Mouse (Mus musculus) c-Kit-negative CD71-positive TER-119-positive erythroid progenitor cells, embryonic 14.5 days (primary cell): ENCODE measurements around the gene Rasgrf2.

Experiments
- DNase-seq: peaks from one replicate; pipeline ENCODE4 v3.0.0-alpha.2; 2013; ENCODE audit warnings: low read depth, low spot score

Rasgrf2 gene

DNA sequence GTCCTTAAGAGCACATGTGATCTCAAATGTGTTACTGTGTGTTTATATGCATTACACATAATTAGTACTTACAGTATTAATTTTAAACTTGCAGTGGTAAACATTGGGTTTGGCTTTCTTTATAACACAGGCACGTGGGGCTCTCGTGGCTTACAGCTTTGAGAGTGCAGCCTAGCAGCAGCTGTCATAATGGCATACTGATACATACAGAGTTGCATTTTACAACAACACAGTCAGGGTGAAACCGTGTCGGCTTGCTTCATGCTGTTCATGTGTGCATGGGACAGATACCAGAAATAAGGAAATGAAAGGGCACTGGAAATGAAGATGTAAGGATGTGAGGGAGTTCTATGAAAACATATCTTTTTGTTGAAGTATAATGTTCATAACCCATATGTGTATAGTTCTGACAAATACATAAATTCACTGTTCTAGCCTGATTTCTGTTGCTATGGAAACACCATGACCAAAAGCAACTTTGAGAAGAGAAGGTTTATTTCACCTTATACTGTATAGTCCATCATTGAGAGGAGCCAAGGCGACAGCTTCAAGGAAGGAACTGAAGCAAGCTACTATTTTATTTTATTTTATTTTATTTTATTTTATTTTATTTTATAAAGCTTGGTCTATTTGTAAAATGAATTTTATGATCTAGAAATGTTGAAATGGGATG lies 246.6 kb downstream of the Rasgrf2 start:
- no peak for DNase-seq

DNA sequence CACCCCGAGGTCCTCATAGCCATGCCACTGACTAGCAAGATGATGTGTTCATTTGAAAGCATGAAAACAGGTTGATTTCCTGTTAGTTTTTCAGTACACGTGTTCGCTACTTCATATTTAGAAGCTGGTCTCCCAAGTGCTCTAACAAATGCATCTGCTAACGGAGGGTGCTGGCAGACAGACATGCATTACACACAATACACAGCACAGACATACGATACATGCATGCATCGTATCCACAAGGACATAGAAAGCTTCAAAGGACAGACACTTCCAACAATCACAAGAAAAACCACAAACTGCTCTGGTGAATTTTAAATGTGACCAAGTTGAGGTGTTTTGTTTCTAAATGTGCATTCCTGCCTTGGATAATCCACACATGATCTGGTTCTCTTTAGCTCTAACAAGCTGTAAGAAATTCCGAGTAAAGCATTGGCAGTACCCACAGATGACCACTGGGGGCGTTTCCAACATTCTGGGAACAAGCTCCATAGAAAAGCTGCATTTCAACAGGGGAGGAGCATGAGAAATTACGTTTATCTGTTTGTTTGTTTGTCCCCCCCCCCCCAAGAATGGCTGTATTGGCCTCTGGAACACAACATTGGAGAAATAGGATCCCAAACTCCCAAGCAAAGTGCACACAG lies 249.5 kb downstream of the Rasgrf2 start:
- no peak for DNase-seq

DNA sequence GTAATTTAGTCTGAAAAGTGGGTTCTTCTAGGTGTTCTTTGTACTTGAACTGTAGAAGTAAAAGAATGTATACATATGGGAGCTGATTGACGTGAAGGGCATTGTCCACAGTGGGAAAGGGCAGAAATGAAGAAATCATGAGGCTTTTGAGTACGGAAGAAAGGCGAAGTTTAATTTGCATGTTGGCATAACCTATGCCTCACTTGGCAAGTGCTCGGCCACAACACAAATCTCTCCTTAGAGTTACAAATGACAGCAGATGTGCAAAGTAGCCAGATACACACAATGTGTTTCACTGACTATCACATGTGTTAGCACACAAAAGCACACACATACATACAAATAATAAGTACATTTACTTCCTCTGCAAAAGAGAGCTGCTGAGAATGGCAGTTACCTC lies 251.2 kb downstream of the Rasgrf2 start:
- no peak for DNase-seq

DNA sequence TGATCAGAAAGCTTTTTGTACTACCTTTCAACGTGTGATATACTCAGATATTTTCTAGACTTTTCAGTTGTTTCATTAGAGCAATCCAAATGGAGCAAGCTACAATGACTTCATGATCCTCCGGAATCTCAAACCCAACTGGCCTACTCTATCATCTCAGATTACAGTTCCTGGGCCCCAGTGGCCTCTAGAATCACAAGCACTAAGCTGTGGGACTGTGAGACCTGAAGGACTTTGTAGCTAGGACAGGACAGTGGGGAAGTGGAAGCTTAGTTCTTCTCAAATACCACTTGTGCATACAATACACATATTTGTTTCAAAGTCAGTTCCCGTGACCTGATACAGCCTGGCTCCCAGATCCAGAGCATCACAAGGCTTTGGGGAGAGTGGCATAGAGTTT lies 253.5 kb downstream of the Rasgrf2 start:
- no peak for DNase-seq

DNA sequence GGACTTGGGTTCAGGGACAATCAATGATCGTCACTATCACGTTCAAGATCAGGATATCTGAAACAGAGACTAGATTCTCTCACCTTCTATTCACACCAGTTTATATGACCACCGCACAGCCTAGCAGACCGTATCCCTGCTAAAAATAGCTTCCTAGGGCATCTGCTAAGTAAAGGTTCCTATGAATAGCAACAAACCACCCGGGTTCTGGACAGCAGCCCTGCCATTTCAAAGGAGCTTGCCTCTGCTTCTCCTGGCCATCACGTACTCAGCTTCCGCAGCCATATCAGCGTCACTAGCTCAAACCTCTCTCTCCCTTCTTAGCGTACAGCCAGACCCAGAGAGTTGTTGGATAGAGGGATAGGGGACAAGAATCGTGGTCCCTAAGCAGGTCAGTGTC lies 254.1 kb downstream of the Rasgrf2 start:
- no peak for DNase-seq

DNA sequence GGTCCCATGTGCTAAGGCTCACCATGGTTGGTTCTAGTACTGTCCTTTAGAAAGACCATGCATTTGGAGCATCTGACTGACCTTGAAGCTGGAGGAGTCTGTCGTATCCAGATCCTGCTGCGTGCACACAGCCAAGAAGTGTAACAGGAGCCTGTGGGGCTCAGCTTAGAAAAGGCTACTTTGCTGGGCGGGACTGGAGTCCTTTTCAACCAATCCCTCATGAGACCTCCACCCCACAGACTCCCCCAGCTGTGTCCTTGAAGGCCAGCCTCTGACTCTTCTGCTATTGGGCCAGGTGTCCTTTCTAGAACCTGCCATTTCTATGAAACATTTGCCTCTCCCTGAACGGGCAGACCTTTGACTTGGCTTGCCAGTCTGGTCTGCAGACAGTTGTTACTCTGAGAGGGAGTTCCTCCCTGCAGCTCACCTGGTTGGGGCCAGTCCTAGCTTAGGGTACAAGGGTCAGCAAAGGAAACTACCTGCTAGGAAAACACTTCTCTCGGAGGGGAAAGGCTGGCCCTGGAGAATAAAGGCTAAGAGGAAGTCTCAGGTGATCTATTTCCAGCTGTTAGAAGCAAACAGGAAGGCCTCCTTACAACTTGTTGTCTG lies 254.6 kb downstream of the Rasgrf2 start, which contains the start of gene Ckmt2:
Gene Ckmt2, minus strand, starts transcription at position 145 of the 609 bp plus-strand sequence.
- DNase-seq = no peak

DNA sequence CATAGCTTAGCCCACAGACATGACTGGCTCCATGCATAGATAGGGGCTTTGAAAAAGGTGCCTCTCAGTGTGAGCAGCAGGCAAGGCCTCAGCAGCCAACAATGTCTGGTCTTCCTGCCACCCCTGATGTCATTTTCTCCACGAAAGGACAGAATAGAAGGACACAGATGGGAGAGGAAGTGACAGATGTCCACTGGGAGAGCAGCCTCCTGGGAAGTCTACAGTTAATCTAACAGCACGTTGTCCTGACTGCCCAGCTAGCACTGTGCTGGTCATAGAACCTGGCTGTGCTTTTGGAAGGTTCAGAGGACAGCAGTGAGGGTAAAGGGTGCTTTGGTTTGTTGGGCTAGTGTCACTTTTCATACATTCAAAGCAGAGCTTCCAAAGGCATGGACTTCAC lies 255.9 kb downstream of the Rasgrf2 start:
- DNase-seq = no peak

DNA sequence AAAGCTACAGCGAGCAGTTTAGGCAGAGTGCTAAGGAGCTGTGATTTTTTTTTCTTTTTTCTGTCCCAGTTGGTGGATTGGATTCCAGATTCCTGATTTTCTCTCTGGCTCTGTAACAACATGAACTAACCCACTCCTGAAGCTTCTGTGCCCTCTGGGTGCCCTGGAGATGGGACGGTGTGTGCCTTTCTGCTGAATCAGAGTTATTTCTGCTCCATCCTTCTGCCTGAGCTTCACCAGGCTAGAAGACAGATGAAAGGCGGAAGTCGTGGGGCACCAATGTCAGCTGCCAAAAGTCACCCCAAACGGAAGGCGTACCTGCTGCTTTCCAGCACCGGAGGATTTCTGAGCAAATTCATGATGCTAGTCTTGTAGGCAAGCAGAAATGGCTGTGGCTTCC lies 256.9 kb downstream of the Rasgrf2 start:
- DNase-seq = no peak

DNA sequence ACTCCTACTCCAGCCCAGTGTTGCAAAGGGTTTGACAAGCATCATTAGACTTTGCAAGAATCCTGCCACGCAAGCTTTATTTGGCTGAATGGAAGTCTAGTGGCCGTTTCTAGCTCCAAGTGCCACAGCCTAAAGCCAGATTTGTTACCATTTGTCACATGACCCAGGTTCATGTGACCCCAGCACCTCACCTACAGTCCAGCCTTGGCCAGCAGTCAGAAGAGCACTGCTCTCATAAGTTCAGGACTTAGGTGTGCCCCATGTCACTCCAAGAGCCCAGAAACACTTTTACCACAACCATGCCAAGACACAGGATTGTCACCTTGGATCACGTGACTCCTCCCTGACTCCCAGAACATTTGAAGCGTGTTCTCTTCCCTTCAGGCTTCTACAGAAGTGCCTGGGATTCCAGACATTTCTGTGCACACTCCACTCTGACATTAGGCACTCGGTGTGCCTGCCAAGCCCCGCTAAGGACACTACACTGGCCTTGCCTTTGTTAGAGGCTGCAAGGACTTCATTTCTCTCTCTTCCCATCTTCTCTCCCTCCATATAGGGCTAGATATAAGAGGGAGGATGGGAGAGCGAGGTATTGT lies 257.6 kb downstream of the Rasgrf2 start:
- no peak for DNase-seq

DNA sequence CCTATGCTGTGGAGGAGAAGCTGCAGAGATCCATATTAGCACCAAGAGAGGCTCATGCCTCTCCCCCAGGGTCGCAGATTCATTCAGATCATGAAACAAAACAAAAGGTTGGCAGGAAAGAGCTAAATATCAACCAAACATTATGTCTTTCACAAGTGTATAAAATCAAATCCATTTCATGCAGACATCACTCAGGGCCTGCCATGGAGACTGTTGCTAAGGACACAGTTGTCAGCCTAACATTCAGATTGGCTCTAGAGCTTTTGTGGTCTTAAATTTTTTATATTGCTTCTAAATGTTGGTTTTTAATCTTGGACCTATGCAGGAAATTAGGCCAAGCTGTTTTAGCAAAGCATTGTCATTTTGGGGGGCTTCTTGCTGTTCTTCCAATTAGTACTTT lies 262.9 kb downstream of the Rasgrf2 start:
- no peak for DNase-seq

DNA sequence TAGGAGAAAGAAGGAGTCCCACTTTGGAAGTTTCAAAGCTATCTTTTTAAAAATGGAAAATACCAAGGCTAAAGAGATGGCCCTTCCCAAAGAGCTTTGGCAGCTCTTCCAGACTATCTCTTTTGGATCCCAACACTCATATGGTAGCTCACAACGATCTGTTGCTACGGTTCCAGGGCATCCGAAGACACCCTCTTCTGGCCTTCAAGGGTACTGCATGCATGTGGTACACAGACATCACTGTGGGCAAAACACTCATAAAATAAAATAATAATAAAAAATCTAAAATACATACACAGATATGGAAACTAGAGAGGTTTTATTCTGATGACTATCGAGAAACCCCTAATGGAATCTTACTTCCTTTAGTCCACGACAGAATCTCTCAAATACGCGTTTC lies 272.6 kb downstream of the Rasgrf2 start:
- DNase-seq = no peak

DNA sequence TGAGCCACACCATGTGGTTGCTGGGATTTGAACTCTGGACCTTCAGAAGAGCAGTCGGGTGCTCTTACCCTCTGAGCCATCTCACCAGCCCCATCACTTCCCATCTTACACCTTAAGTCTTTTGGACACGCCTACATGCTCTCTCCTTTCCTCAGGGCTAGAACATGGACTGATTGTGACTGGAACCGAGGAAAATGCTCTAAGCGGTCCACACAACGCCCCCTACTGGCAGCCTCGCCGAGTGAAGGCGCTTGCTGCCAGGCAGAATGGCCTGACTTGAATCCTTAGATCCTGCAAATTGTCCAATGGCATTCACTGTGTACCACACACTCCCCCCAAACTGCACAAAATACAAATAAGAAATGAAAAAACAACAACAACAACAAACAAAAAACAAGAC lies 274.0 kb downstream of the Rasgrf2 start:
- no peak for DNase-seq

DNA sequence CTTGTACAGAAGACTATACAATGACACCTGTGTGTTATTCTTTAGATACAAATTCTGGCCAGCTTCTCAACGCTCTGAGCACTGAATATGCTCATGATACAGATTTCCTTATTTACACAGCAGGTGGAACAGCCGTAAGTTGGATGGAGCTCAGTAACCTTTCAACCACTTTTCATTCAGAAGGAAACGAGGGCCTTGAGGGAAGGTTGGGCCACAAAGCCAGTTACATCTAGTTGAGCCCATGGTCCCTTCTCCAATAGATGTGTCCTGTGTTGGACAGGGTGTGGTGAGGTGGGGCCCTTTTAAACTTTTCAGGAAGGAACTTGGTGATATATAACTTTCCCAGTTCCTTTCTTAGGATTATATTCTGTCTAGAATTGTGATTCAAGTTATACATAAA lies 277.0 kb downstream of the Rasgrf2 start:
- DNase-seq = no peak
